Mouse (Mus musculus) embryonic facial prominence, embryonic 10.5 days (tissue): ENCODE results near the gene Tuba8. TPM values are rescaled to one million over a fixed set of nuclear protein-coding genes. Genes with fewer than 3 reads are reported as not detected.

ENCODE experiments used
- DNase-seq: peaks from one replicate; pipeline ENCODE4 v3.0.0-alpha.2; 2017; ENCODE audit warnings: low spot score
- H3K27ac ChIP-seq: fragments of 300-500 bp; sonication (generic); replicated peaks from 2 replicates; pipeline ENCODE4 v1.5.1; 2016; ENCODE audit warnings: mild to moderate bottlenecking
- H3K27me3 ChIP-seq: fragments of 300-500 bp; sonication (generic); replicated peaks from 2 replicates; pipeline ENCODE4 v1.6.1; 2016; ENCODE audit warnings: low read depth, mild to moderate bottlenecking; ENCODE audit not compliant: poor library complexity, severe bottlenecking
- H3K36me3 ChIP-seq: fragments of 300-500 bp; sonication (generic); replicated peaks from 2 replicates; pipeline ENCODE4 v1.6.1; 2016; ENCODE audit warnings: mild to moderate bottlenecking, moderate library complexity
- H3K4me1 ChIP-seq: fragments of 300-500 bp; sonication (generic); 2 replicates; pipeline ENCODE4 v1.6.1; 2016
- H3K4me3 ChIP-seq: fragments of 300-500 bp; sonication (generic); 2 replicates; pipeline ENCODE4 v1.5.1; 2016; ENCODE audit warnings: mild to moderate bottlenecking, moderate library complexity
- H3K9me3 ChIP-seq: fragments of 300-500 bp; sonication (generic); 2 replicates; pipeline ENCODE4 v1.6.1; 2016; ENCODE audit warnings: mild to moderate bottlenecking
- WGBS: fragments of 180-500 bp; shearing (Covaris S2); methylation state at CpG from one replicate; pipeline ENCODE4 v1.1.7; 2016; 5-methylcytosine and 5-hydroxymethylcytosine counted together
- polyA plus RNA-seq: library from polyadenylated mRNA; unstranded; fragments of >200 nt; fragmentation: Nextera tagmentation; extraction: Ambion mirVana; gene quantifications from 2 replicates; pipeline ENCODE4 v1.2.1, GENCODE M21; 2016

The Tuba8 gene
- polyA plus RNA-seq, 1 experiment from 2014 or later: 0.60 TPM

DNA sequence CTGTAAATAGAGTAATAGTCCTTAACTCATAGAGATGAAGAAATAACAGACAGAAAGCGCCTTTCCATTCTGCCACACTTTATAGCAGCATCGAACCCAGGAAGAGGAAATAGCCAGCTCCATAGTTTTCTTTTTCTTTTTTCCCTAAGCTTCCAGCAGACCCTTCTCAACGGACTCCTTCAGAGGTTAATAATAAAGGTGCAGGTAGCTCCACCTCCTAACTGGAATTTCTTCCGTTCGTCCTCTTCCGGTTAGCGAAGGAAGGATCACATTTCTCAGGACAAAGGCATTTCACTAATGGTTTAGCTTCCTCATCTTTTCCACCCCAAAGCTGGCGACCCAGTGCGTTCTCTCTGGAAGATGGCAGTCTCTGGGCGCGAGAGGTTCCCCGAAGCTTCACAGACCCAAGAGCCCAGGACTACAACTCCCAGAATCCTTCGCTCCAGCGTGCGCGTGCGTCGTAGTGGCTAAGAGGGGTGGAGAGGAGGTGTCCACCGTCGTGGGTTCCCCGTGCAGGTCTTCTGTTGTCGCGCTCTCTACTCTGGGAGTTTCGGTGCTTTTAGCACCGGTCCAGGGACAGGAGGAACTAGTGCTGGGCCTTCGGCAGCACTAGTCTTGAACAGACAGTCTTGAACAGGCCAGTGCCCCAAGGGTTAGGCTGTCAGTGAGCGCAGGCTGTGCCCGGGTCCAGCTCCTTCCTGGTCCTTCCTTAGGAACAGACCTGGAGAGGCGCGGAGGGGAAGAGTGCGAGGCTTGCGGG, 26.9 kb upstream of the Tuba8 start, which contains the start of gene Pex26:
Gene Pex26, plus strand, starts transcription at position 254 of the 760 bp plus-strand sequence.
- peaks cover 35% of the 10 kb centered on the region for H3K4me1 ChIP-seq
- DNase-seq: peak; percentile 92
- WGBS: 1% methylated on average over 32 of the region's 32 CpGs
- no peaks in the 10 kb centered on the region for H3K9me3 ChIP-seq
- H3K27me3 ChIP-seq: no peaks in the 10 kb centered on the region
- peak within 1 kb of the TSS; percentile 79 for H3K4me3 ChIP-seq
- peak within 1 kb of the TSS; percentile 87 for H3K27ac ChIP-seq
- peaks cover 19% of the 10 kb centered on the region; the same call in 1 of the 2 replicates for H3K36me3 ChIP-seq

DNA sequence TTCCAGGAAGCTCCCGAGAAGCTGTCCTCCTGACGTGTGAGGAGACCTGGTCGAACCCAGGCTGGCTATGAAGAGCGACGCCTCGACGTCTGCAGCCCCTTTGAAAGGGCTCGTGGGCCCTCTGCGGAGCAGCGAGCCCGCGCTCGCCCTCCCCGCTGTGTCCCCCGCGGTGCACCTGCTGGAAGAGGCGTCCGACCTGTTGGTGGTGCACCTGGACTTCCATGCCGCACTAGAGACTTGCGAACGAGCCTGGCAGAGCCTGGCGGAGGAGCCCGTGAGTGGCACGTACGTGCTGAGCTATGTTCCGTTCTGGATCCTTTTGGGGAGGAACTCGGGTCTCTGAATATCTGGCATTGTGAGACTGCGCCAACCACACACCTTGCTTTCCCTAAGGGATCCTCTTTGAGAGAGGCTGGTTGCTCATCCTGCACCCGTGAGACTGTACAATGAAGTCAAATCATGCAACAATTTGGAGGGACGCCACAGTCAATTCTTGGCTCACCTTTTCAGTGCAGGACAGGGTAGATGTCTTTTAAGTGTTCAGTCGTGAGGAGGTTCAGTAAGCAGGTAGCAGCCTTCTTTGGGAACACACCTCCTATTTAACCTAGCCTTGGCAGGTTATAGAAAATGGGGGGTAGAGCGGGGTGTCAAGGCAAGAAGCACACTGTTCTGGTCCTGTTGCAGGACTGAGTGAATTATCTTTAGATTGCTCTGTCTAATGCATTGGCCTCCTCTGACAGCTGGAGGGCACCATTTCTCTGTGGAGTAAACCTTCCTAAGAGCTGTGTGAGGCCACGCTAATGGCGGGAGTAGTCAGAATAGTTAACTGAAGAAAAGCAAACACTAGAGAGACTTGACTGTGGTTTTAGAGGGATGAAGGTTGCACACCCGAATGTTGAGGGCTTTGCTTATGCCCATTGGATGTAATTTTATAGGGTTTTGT, 26.0 kb upstream of the Tuba8 start:
- 3% methylated on average over 35 of the region's 35 CpGs for WGBS
- no peaks in the 10 kb centered on the region for H3K27me3 ChIP-seq
- H3K9me3 ChIP-seq: no peaks in the 10 kb centered on the region
- peak overlapping the region; percentile 79 for H3K4me3 ChIP-seq
- H3K36me3 ChIP-seq: peaks cover 24% of the 10 kb centered on the region
- peak; percentile 56 for DNase-seq
- H3K4me1 ChIP-seq: peaks cover 30% of the 10 kb centered on the region
- peak overlapping the region; percentile 87 for H3K27ac ChIP-seq

DNA sequence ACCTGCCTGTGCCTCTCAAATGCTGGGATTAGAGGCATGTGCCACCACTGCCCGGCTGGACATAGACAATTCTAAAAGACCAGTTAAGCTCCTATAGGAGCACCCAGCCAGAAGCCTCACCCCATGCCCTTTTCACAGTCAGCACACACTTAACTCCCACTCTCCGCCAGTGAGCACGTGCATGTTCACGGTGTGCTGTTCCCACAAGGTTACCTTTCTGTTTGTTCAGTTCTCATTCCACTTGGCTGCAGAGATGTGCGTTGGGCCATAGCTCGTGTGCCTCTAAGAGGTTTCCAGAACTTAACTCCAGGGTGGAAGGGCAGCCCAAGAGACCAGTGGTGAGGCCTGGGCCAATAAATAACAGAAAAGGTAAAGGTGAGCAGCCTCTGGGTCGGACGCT, 25.3 kb upstream of the Tuba8 start:
- H3K27ac ChIP-seq: no peak overlapping the region
- peaks cover 32% of the 10 kb centered on the region for H3K36me3 ChIP-seq
- H3K4me1 ChIP-seq: peaks cover 28% of the 10 kb centered on the region
- H3K4me3 ChIP-seq: peak overlapping the region; percentile 79
- no peaks in the 10 kb centered on the region for H3K9me3 ChIP-seq
- no peak for DNase-seq
- 87% methylated on average over 8 of the region's 8 CpGs for WGBS
- no peaks in the 10 kb centered on the region for H3K27me3 ChIP-seq

DNA sequence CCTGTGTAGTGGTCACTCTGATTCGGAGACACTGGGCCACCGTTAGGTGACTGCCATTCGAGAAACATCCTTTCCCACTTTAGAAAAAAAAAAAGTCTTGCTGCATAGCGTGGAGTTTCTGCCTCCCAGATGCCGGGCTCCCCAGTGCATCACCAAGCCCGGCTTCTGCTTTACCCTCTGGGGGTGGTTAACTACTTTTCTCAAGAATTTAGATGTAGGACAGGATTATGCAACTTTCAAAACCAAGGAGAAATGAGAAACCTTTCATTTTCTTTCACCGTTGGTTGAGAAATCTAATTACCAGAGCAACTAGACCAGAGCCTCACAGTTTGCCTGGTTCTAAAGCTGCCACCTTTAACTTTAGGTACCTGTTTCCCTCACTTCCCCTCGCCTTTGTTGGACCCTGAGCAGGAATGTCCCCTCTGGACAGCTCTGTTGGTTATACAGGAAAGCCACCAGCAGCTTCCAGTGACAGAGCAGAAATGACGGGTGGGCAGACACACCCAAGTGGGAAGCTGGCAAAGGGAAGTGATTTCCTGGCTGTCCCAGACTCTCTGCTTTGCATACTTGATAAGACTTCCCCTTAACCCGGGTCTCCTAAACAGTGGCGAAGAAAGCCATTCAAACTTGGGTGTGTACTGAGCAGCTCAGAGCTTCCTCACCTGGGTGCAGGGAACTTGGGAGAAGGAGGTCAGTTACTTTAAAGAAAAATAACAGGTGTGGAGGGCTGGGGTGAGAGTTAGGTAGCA, 19.1 kb upstream of the Tuba8 start:
- H3K36me3 ChIP-seq: peaks cover 79% of the 10 kb centered on the region
- H3K4me1 ChIP-seq: peaks cover 17% of the 10 kb centered on the region
- H3K9me3 ChIP-seq: no peaks in the 10 kb centered on the region
- DNase-seq: no peak
- H3K27ac ChIP-seq: no peak overlapping the region
- H3K4me3 ChIP-seq: no peak overlapping the region
- H3K27me3 ChIP-seq: no peaks in the 10 kb centered on the region
- WGBS: 85% methylated on average over 11 of the region's 11 CpGs

DNA sequence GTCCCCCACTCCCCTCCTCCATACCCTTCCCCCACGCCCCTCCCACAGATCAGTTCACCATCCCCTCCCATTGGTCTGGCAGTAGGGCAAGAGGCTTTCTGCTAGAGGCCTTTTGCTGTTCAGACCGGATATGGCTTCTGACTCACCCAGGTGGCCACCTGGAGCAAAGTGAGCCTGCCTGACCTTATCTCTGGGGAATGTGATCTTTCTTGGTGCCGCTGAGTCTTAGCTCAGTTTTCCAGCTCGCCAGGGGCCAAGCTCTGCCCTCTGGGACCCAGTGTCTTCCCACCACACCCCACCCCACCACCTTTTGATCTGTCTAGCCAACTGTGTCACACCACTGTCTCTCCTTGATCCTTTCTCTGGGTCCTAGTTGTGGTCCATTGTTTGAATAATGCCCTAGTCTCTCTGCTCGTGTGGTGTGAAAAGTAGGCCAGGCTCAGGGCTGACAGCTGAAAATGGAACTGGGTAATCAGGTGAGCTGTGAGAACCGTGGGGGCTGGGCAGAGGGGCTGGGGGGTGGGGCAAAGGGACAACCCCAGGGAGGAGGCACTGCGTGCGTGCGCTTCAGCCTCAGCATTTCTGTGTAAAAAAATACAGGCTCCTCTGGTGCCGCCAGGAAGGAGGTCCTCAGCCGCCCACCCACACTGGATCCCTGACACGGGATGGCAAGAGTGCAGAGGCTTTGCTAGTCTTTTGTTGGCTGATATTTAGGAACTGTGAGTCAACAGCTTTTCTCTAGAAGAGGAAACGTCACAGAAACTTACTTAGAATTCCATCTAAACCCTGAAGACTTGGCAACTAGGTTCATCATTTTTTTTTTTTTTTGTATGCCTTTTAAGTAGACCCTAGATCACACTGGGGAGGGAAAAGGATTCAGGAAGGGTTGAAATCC, 16.2 kb upstream of the Tuba8 start:
- Histone ChIP-seq H3K36me3 (peaks cover 66% of the 10 kb centered on the region), H3K9me3 (no peaks in the 10 kb centered on the region), H3K4me1 (peaks cover 26% of the 10 kb centered on the region), H3K27ac (peak overlapping the region; percentile 52), H3K4me3 (no peak overlapping the region), H3K27me3 (no peaks in the 10 kb centered on the region)
- 37% methylated on average over 13 of the region's 13 CpGs for WGBS
- DNase-seq: no peak

DNA sequence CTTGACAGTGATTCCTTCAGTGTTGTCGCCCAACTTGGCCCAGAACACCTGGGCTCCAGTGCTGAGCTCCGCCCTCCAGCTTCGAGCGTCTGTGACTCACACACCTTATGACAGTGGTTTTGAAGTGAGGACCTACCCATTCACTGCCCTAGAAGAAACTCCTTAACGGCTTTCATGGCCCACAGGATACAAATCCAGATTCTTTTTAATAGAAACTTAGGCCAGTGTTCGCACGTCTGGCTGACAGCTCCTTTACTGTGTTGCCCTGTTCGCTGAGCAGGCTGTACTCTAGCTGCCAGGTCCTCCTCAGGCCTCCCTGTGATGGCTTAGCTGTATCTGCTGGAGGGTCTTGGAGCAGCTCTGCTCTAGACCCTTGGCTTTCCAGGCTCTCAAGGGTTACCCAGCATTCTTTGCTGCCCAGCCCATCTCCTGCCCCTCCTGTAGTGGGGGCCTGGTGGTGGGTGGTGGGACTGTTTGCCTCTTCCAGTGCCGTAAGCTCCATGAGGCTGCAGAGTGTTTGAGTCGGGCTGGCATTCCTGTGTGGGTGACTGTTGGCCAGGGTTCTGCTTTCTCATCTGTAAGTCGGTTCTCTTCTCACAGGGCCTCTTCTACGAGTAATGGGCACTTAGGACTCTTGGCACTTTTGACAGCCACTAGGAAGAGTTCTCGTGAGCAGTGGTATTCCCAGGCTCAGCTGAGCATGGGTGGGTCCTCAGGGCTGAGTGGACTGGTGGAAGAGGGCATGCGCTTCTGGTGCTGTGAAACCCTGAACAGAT, 15.4 kb upstream of the Tuba8 start:
- WGBS: 86% methylated on average over 14 of the region's 14 CpGs
- Histone ChIP-seq H3K27me3 (no peaks in the 10 kb centered on the region), H3K27ac (no peak overlapping the region; the same call in 1 of the 2 replicates), H3K4me1 (peaks cover 26% of the 10 kb centered on the region), H3K36me3 (peaks cover 58% of the 10 kb centered on the region), H3K4me3 (no peak overlapping the region), H3K9me3 (no peaks in the 10 kb centered on the region)
- no peak for DNase-seq

DNA sequence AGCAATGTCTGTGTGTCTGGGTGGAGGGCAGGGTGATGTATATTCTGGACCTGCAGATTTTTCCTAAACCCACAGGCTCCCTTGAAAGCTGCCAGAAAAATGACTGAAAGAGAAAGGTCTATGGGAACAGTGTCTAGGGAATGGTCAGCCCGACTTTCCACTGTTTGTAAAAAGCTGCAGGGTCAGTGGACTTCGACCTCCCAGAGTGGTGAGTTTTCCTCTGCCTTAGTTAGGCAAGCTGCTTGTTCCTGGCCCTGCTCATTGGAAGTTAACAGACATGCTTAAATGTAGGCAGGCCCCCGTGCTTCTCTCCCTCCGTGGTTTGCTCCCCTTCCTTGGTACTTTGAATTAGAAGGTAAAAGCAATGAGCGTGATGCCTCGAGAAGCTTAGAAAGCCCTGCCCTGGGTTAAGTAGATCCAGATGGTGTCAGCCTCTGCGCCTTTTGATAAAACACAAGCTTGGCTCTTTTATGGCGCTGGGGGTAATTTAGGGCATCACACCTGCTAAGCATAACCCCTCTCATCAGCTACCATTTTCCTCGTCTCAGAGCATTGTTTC, 12.6 kb upstream of the Tuba8 start:
- Histone ChIP-seq H3K27me3 (no peaks in the 10 kb centered on the region), H3K9me3 (no peaks in the 10 kb centered on the region), H3K27ac (peak overlapping the region; percentile 48; the same call in 1 of the 2 replicates), H3K4me3 (no peak overlapping the region), H3K4me1 (peaks cover 26% of the 10 kb centered on the region), H3K36me3 (peaks cover 31% of the 10 kb centered on the region)
- 30% methylated on average over 9 of the region's 9 CpGs for WGBS
- DNase-seq: peak; percentile 57

DNA sequence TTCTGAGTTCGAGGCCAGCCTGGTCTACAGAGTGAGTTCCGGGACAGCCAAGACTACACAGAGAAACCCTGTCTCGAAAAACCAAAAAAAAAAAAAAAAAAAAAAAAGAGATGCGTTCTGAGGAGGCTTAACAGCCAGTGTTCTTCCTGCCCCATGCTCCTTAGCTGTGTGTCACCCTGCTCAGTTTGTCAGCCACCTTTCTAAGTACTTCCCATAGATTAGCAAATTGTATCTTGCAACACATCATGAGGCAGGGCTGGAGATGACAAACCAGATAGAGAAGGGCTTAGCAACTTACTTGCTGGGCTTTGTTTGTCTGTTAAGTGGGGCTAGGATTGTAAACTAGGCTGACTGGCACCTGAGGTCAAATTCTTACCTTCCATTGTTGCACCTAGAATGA, 10.0 kb upstream of the Tuba8 start:
- Histone ChIP-seq H3K4me3 (no peak overlapping the region), H3K4me1 (peaks cover 8% of the 10 kb centered on the region), H3K27ac (no peak overlapping the region), H3K27me3 (no peaks in the 10 kb centered on the region), H3K9me3 (no peaks in the 10 kb centered on the region), H3K36me3 (peaks cover 9% of the 10 kb centered on the region)
- no peak for DNase-seq
- 82% methylated on average over 4 of the region's 4 CpGs for WGBS

DNA sequence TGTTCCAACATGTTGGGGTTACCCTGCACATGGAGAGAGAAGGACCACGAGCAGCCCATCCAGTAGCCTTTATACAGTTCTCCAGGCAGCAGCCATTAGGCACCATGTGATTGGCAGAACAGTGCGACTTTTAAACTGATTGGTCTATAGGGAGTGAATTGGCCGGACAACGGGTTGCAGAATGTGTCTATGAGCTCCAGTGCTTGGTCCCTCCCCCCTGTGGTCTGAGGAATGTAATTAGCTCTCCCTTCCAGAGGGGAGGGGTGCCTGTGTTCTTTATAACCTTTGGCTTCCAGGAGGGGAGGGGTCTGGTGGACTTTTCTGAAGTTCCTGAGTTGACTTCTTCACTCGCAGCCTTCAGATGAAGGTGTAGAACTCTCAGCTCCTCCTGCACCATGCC, 8.5 kb upstream of the Tuba8 start:
- Histone ChIP-seq H3K4me1 (peaks cover 8% of the 10 kb centered on the region), H3K27me3 (no peaks in the 10 kb centered on the region), H3K9me3 (no peaks in the 10 kb centered on the region), H3K27ac (no peak overlapping the region), H3K4me3 (no peak overlapping the region), H3K36me3 (peaks cover 2% of the 10 kb centered on the region)
- 83% methylated on average over 5 of the region's 5 CpGs for WGBS
- no peak for DNase-seq

DNA sequence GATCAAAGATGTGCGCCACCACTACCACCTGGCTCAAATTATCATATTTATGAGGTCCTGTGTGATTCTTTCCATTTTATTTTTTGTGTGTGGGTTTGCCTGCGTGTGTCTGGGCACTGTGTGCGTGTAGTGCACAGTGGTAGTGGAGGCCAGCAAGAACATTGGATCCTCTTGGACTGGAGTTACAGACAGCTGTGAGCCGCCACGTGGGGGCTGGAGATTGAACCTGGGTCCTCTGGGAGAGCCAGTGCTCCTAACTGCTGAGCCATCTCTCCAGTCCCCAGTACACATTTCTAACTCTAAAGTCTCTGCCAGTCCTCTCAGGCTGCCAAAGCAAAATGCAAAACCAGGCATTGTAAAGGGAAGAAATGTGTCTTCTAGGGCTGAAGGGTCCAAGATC, 4.0 kb upstream of the Tuba8 start:
- Histone ChIP-seq H3K9me3 (0 out of 2 replicates have a peak, but pooled peaks cover 3% of the 10 kb centered on the region), H3K36me3 (no peaks in the 10 kb centered on the region; the same call in 1 of the 2 replicates), H3K27me3 (peaks cover 25% of the 10 kb centered on the region), H3K4me1 (peaks cover 15% of the 10 kb centered on the region), H3K4me3 (no peak overlapping the region), H3K27ac (no peak overlapping the region)
- WGBS: 85% methylated on average over 5 of the region's 5 CpGs
- no peak for DNase-seq

DNA sequence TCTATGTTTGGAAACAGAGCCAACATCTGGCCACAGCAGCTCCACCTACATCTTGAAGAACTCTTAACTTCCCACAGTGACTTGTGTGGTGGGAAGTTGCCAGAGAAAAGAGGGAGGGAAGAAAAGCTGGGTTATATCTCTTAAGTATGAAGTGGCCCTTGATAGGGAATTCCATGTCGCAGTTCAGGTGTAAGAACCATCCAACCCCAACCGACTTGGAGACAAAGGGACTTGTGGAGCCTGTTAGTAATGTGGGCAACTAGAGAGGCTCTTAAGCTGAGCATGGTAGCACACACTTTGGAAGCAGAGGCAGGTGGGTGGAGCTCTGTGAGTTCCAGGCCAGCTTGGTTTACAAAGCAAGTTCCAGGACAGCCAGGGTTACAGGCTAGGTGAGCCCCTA, 912 bp upstream of the Tuba8 start:
- Histone ChIP-seq H3K27me3 (peaks cover 42% of the 10 kb centered on the region), H3K9me3 (0 out of 2 replicates have a peak, but pooled peaks cover 3% of the 10 kb centered on the region), H3K27ac (no peak overlapping the region), H3K36me3 (no peaks in the 10 kb centered on the region), H3K4me1 (peaks cover 19% of the 10 kb centered on the region), H3K4me3 (no peak overlapping the region)
- no peak for DNase-seq
- 73% methylated on average over 2 of the region's 2 CpGs for WGBS
